ENCODE assay signal across 24 mouse cellular contexts in genomic region chr11:9194861-9195260, GRCm38 (mm10). TPM values are rescaled to one million over a fixed set of nuclear protein-coding genes. Genes with fewer than 3 reads are reported as not detected.
DNase-seq lines count a peak whose midpoint lies in the region; ATAC-seq and TF ChIP-seq lines count a peak whose summit lies in the region.
"Had no signal": no experiment of that assay in that cellular context is flagged by ENCODE, and none has a peak within 500 bp of the region (broad histone marks: within the 10 kb centered on the region; RNA-seq: fewer than 3 reads in every experiment).

No protein-coding gene starts in this region.

- ATAC-seq in midbrain, embryonic 16.5 days = no peak
- ATAC-seq: activated CD4-positive, CD25-positive, alpha-beta regulatory T cell, adult 4 months; CD4-positive, CD25-positive, alpha-beta regulatory T cell, adult 4 months; Patski had no signal

- H3K79me2 ChIP-seq in C2C12 (ENCODE audit: control insufficient read depth, insufficient read depth) = no peaks in the 10 kb centered on the region

- H3ac ChIP-seq in C2C12 (ENCODE audit: control insufficient read depth, insufficient read length, low read depth) = no peak overlapping the region

- peaks cover 2% of the 10 kb centered on the region; the same call in 1 of the 2 replicates for H3K4me1 ChIP-seq in midbrain, embryonic 16.5 days (ENCODE audit: control insufficient read depth, insufficient read depth, low read length)

- 93% methylated on average over 3 of the region's 3 CpGs for WGBS in midbrain, embryonic 16.5 days

- DNase-seq in 3T3-L1 (ENCODE audit: low read depth, low spot score) (peak; percentile 52), NIH3T3 (ENCODE audit: low read depth) (peak; percentile 11)
- no peak for DNase-seq in spleen, postnatal 36 days (ENCODE audit: low spot score in 2 of 2)
- DNase-seq in heart, adult 8-10 months (ENCODE audit: low spot score) = no peak
- DNase-seq: adrenal gland, adult 2 months; adrenal gland, adult 8-10 months; adrenal gland, postnatal 10 days; adrenal gland, postnatal 14 days; adrenal gland, postnatal 25 days; adrenal gland, postnatal 36 days; B cell, adult 2 months; cerebellum, adult 11 months; cerebellum, adult 11-12 months; cerebellum, adult 18-20 months; cerebellum, adult 2 months; cerebellum, adult 8-10 months; cerebellum, adult 9-10 months had no signal

- no peak for TF ChIP-seq CTCF in C2C12 (IDR thresholded peaks at IDR 0.05; ENCODE audit: control insufficient read depth, insufficient read depth, insufficient read length)

- no peaks in the 10 kb centered on the region for H3K27me3 ChIP-seq in C2C12 (ENCODE audit: control insufficient read depth, insufficient read depth, insufficient read length)
- H3K27me3 ChIP-seq in midbrain, embryonic 16.5 days (ENCODE audit: control insufficient read depth, insufficient read depth, low read depth, low read length) = no peaks in the 10 kb centered on the region
- H3K27me3 ChIP-seq: Patski had no signal

- no peak overlapping the region for H3K4me2 ChIP-seq in midbrain, embryonic 16.5 days (ENCODE audit: low read length)

- H3K36me3 ChIP-seq in C2C12 (ENCODE audit: control insufficient read depth, insufficient read depth) = no peaks in the 10 kb centered on the region
- no peaks in the 10 kb centered on the region for H3K36me3 ChIP-seq in midbrain, embryonic 16.5 days (ENCODE audit: control insufficient read depth, insufficient read depth, low read length)
- H3K36me3 ChIP-seq: G1E had no signal

- H3K4me3 ChIP-seq in C2C12 (ENCODE audit: insufficient read depth, poor library complexity, severe bottlenecking) = no peak overlapping the region
- no peak overlapping the region for H3K4me3 ChIP-seq in midbrain, embryonic 16.5 days (ENCODE audit: low read depth, low read length)

- H3K79me3 ChIP-seq in C2C12 (ENCODE audit: low read depth) = no peaks in the 10 kb centered on the region

- no peaks in the 10 kb centered on the region for H3K9me3 ChIP-seq in midbrain, embryonic 16.5 days (replicated peaks; ENCODE audit: control insufficient read depth, low read length, poor library complexity, severe bottlenecking)
- H3K9me3 ChIP-seq: G1E had no signal

- H3K9ac ChIP-seq in midbrain, embryonic 16.5 days (ENCODE audit: low read depth, low read length) = no peak overlapping the region

- no peak overlapping the region for H3K27ac ChIP-seq in midbrain, embryonic 16.5 days (ENCODE audit: low read length)

TF ChIP-seq in C2C12, 6 proteins besides CTCF, POLR2A, EP300 and RAD21:
- TF ChIP-seq USF1 (IDR thresholded peaks at IDR 0.05; ENCODE audit: low read depth) = no peak
- TF ChIP-seq MYOG (IDR thresholded peaks at IDR 0.05; ENCODE audit: control insufficient read depth, extremely low read depth, insufficient read length) = no peak
- no peak for TF ChIP-seq MYOD1 (IDR thresholded peaks at IDR 0.05; ENCODE audit: control insufficient read depth, insufficient read length, low read depth)
- TF ChIP-seq MAX (IDR thresholded peaks at IDR 0.05) = no peak
- TF ChIP-seq CEBPB (IDR thresholded peaks at IDR 0.05; ENCODE audit: low read depth) = peak; percentile 82

RNA-seq across cellular contexts. Expression of gene Abca13, which starts 3.1 kb away (rescaled TPM):
- 0.04 TPM for polyA plus RNA-seq in C2C12 (2012; fragmentation: generic; extraction: Trizol)
- 0.01 and 0.04 TPM in 2 replicates for polyA plus RNA-seq in midbrain, embryonic 16.5 days (2015; fragmentation: Nextera tagmentation; extraction: Ambion mirVana)
- total RNA-seq in heart, adult 8-10 months (2022) = under 1 TPM in 1 of 4 experiments, not detected in 3; 0.03 TPM
- total RNA-seq: adrenal gland, postnatal 14 days; MEL had no signal
- polyA plus RNA-seq: adrenal gland, adult 2 months; CD4-positive, CD25-positive, alpha-beta regulatory T cell, adult 4 months; G1E had no signal

Comparison
In these comparisons a context has a peak if more than half of its experiments do, and no peak if none do; other contexts are left out.
1. DNase-seq: peak in 3T3-L1 (single experiment) and NIH3T3 (single experiment); none in spleen, postnatal 36 days (0 of 2) and heart, adult 8-10 months (single experiment).